Mouse (Mus musculus) liver, embryonic 11.5 days (tissue): ENCODE results near the gene Galnt10. TPM values are rescaled to one million over a fixed set of nuclear protein-coding genes. Genes with fewer than 3 reads are reported as not detected.

Source experiments
- ATAC-seq: fragments of 200-750 bp; cut with Nextera tagmentation; replicated peaks from 2 replicates; pipeline ENCODE4 v1.8.0; 2017; ENCODE audit warnings: moderate number of reproducible peaks, mild to moderate bottlenecking, moderate TSS enrichment, moderate library complexity; ENCODE audit not compliant: low FRiP score
- DNase-seq: peaks from one replicate; pipeline ENCODE4 v3.0.0-alpha.2; 2017; ENCODE audit warnings: low spot score
- H3K27ac ChIP-seq: fragments of 300-500 bp; sonication (generic); 2 replicates; pipeline ENCODE4 v1.5.1; 2014; ENCODE audit warnings: mild to moderate bottlenecking, low read depth, low read length, control low read depth
- H3K27me3 ChIP-seq: fragments of 300-500 bp; sonication (generic); replicated peaks from 2 replicates; pipeline ENCODE4 v1.6.1; 2014; ENCODE audit warnings: low read length, mixed read lengths; ENCODE audit not compliant: control insufficient read depth, insufficient read depth
- H3K36me3 ChIP-seq: fragments of 300-500 bp; sonication (generic); 2 replicates; pipeline ENCODE4 v1.6.1; 2014; ENCODE audit warnings: mild to moderate bottlenecking, low read length, moderate library complexity, mixed read lengths; ENCODE audit not compliant: control insufficient read depth, insufficient read depth
- H3K4me1 ChIP-seq: fragments of 300-500 bp; sonication (generic); replicated peaks from 2 replicates; pipeline ENCODE4 v1.6.1; 2014; ENCODE audit warnings: low read length, mixed read lengths; ENCODE audit not compliant: control insufficient read depth, insufficient read depth
- H3K4me2 ChIP-seq: fragments of 300-500 bp; sonication (generic); 2 replicates; pipeline ENCODE4 v1.6.1; 2014; ENCODE audit warnings: mild to moderate bottlenecking, control low read depth, moderate library complexity
- H3K4me3 ChIP-seq: fragments of 300-500 bp; sonication (generic); 2 replicates; pipeline ENCODE4 v1.5.1; 2014; ENCODE audit warnings: low read depth, low read length, control low read depth
- H3K9ac ChIP-seq: fragments of 300-500 bp; sonication (generic); 2 replicates; pipeline ENCODE4 v1.6.1; 2014; ENCODE audit warnings: low read depth, low read length, control low read depth
- H3K9me3 ChIP-seq: fragments of 300-500 bp; sonication (generic); 2 replicates; pipeline ENCODE4 v1.6.1; 2016; ENCODE audit warnings: low read length, inconsistent platforms, mixed read lengths; ENCODE audit not compliant: control insufficient read depth
- WGBS: fragments of 180-500 bp; shearing (Covaris S2); extraction: QIAGEN DNeasy Blood & Tissue Kit; methylation state at CpG from one replicate; pipeline ENCODE4 v1.1.7; 2014; 5-methylcytosine and 5-hydroxymethylcytosine counted together
- polyA plus RNA-seq: library from polyadenylated mRNA; unstranded; fragments of >200 nt; fragmentation: Nextera tagmentation; extraction: Ambion mirVana; gene quantifications from 2 replicates; pipeline ENCODE4 v1.2.1, GENCODE M21; 2014

The Galnt10 gene
- polyA plus RNA-seq, 1 experiment from 2014 or later: 17.5 TPM

DNA sequence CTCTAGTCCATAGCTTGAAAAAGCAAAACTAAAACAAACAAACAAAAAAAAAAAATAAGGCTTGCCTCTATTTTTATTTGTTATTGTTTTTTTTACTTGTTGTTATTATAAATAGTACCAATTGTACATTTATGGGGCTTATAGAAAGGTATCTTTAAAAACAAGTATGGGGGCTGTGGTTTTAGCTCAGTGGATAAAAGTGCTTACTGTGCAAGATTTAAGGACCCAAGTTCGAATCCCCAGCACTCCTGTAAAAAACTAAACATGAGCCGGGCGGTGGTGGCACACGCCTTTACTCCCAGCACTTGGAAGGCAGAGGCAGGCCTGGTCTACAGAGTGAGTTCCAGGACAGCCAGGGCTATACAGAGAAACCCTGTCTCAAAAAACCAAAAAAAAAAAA is 116.1 kb downstream of the Galnt10 start:
- Histone ChIP-seq H3K4me2 (no peak overlapping the region), H3K4me1 (0 out of 2 replicates have a peak, but pooled peaks cover 2% of the 10 kb centered on the region), H3K36me3 (0 out of 2 replicates have a peak, but pooled peaks cover 3% of the 10 kb centered on the region), H3K27me3 (no peaks in the 10 kb centered on the region), H3K4me3 (no peak overlapping the region), H3K9me3 (0 out of 2 replicates have a peak, but pooled peaks cover 2% of the 10 kb centered on the region), H3K9ac (no peak overlapping the region), H3K27ac (no peak overlapping the region)
- ATAC-seq (no peak), DNase-seq (no peak)
- 97% methylated on average over 4 of the region's 4 CpGs for WGBS

DNA sequence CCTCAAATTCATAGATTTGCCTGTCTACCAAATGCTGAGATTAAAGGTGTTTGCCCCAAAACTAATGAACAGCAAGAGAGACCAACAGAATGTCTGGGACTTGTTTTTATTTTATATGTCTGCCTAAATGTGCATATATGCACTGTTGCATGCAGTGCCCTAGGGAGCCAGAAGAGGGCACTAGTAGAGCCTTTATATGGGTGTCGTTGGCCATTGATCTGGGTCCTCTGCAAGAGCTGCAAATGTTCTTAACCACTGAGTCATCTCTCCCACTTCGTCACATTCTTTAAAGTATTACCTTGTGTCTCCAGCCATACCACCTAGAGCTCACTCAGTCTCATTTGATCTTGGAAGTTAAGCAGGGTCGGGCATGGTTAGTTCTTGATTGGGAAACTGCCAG is 118.9 kb downstream of the Galnt10 start:
- H3K4me1 ChIP-seq: 0 out of 2 replicates have a peak, but pooled peaks cover 2% of the 10 kb centered on the region
- H3K4me2 ChIP-seq: no peak overlapping the region
- H3K9me3 ChIP-seq: 0 out of 2 replicates have a peak, but pooled peaks cover 2% of the 10 kb centered on the region
- no peak overlapping the region for H3K4me3 ChIP-seq
- no peak for ATAC-seq
- no peak overlapping the region for H3K9ac ChIP-seq
- WGBS: 78% methylated on average over 3 of the region's 3 CpGs
- no peaks in the 10 kb centered on the region for H3K27me3 ChIP-seq
- DNase-seq: no peak
- 0 out of 2 replicates have a peak, but pooled peaks cover 3% of the 10 kb centered on the region for H3K36me3 ChIP-seq
- no peak overlapping the region for H3K27ac ChIP-seq

DNA sequence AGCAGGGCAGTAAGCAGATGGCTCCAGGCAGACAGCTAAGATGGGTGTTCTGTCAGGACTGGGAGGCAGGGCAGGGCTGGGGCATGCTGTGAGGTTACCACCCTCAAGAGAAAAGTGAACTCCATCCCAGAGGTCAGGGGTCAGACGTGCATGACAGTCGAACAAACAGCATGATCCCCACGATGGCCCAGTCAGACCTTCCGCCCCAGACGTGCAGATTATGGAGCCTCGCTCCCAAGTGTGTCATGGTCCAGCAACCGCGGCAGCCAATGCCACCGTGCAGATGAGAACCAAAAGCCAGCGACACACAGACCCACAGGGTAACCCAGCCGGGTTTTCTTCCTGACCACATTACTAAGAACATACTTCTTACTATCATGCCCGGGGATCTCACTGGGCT is 121.4 kb downstream of the Galnt10 start:
- Histone ChIP-seq H3K27me3 (no peaks in the 10 kb centered on the region), H3K27ac (no peak overlapping the region), H3K4me3 (no peak overlapping the region), H3K4me2 (no peak overlapping the region), H3K9ac (no peak overlapping the region), H3K9me3 (0 out of 2 replicates have a peak, but pooled peaks cover 2% of the 10 kb centered on the region), H3K36me3 (0 out of 2 replicates have a peak, but pooled peaks cover 3% of the 10 kb centered on the region), H3K4me1 (no peaks in the 10 kb centered on the region)
- WGBS: 75% methylated on average over 12 of the region's 12 CpGs
- ATAC-seq (no peak), DNase-seq (no peak)

DNA sequence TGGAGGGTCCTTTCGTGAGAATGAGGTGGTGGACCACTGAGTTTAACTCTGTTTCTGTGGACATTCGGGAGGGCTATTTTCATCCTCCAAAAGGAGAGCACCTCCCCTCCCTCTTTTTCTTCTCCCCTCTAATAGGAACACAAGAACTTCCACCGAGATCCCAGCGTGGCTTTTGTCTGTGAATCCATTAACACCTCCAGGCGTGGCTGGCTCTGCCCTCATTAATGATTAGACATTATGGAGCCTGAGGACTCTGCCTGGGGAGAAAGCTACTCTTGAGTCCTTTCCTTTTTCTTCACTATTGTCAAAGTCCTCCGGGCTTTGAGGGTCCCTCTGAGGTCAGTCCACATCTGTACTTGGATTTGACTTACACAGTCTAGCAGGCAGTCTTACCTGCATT is 121.9 kb downstream of the Galnt10 start:
- ATAC-seq: no peak
- Histone ChIP-seq H3K27ac (no peak overlapping the region), H3K4me2 (no peak overlapping the region), H3K9me3 (0 out of 2 replicates have a peak, but pooled peaks cover 2% of the 10 kb centered on the region), H3K9ac (no peak overlapping the region), H3K4me3 (no peak overlapping the region), H3K4me1 (no peaks in the 10 kb centered on the region), H3K27me3 (no peaks in the 10 kb centered on the region), H3K36me3 (0 out of 2 replicates have a peak, but pooled peaks cover 3% of the 10 kb centered on the region)
- DNase-seq: no peak
- 75% methylated on average over 6 of the region's 6 CpGs for WGBS

DNA sequence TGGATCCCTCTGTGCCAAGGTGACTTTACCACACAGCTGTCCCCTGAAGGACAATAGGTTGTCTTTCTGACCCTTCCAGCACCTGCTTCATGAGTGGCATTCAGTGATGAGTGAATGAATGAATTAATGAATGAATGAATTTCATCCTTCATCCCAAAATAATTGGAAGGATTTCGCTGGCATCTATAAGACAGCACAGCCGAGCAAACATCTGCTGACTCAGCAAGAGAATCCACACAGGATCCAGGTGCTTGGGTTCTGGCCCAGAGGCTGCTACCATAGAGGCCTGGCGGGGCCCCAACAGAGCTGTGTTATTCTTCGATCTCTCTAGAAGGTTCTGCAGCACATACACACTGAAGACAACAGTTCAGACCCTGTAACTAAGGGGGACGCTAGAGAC is 125.5 kb downstream of the Galnt10 start:
- Histone ChIP-seq H3K4me2 (no peak overlapping the region), H3K9ac (no peak overlapping the region), H3K9me3 (no peaks in the 10 kb centered on the region), H3K4me3 (no peak overlapping the region), H3K27me3 (no peaks in the 10 kb centered on the region), H3K27ac (no peak overlapping the region), H3K36me3 (no peaks in the 10 kb centered on the region), H3K4me1 (no peaks in the 10 kb centered on the region)
- WGBS: 94% methylated on average over 5 of the region's 5 CpGs
- ATAC-seq: no peak
- DNase-seq: no peak

DNA sequence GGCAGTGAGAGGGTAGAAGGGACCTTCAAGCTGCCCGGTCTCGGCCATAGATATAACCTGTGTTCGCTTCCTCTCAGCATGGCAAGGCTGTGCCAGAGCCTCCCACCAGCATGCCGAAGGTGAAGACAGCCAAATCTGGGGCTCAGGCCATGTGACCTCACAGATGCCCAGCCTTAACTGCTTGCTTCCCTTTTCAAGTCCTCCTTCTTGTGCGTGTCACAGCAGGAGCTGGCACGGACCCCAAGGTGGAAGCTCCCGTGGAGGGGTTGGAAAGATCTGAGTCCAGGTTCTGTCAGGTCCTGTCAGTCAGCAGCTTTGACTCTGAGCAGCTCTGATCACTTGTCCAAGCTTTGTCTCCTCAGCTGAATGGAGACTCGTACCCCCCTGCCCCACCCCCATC is 126.4 kb downstream of the Galnt10 start:
- no peaks in the 10 kb centered on the region for H3K9me3 ChIP-seq
- ATAC-seq (no peak), DNase-seq (no peak)
- H3K4me3 ChIP-seq: no peak overlapping the region
- no peak overlapping the region for H3K4me2 ChIP-seq
- no peaks in the 10 kb centered on the region for H3K27me3 ChIP-seq
- H3K27ac ChIP-seq: no peak overlapping the region
- H3K36me3 ChIP-seq: no peaks in the 10 kb centered on the region
- H3K9ac ChIP-seq: no peak overlapping the region
- 87% methylated on average over 8 of the region's 8 CpGs for WGBS
- no peaks in the 10 kb centered on the region for H3K4me1 ChIP-seq

DNA sequence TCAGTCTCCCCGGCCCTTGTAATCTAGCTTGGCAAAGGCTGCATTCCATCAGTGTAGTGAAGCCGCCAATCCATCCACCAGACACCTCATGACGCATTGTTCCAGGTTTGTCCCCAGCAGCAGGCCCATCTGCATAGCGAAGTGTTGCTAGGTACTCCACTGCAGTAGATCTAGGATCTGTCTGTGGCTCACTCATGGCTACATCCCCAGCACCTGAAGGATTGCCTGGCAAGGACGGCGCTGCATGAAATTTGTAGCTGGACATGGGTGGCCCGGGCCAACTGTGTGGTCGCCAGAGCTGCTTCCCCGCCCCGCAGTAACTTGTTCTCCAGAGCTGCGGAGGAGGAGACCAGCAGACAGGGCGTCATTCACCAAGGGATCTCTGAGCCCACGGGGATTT is 128.2 kb downstream of the Galnt10 start:
- peaks cover 3% of the 10 kb centered on the region; the same call in 1 of the 2 replicates for H3K4me1 ChIP-seq
- DNase-seq (no peak), ATAC-seq (no peak)
- H3K4me2 ChIP-seq: no peak overlapping the region
- no peak overlapping the region for H3K4me3 ChIP-seq
- no peak overlapping the region for H3K27ac ChIP-seq
- WGBS: 50% methylated on average over 13 of the region's 13 CpGs
- H3K9ac ChIP-seq: no peak overlapping the region
- H3K9me3 ChIP-seq: no peaks in the 10 kb centered on the region
- H3K36me3 ChIP-seq: no peaks in the 10 kb centered on the region
- H3K27me3 ChIP-seq: no peaks in the 10 kb centered on the region

DNA sequence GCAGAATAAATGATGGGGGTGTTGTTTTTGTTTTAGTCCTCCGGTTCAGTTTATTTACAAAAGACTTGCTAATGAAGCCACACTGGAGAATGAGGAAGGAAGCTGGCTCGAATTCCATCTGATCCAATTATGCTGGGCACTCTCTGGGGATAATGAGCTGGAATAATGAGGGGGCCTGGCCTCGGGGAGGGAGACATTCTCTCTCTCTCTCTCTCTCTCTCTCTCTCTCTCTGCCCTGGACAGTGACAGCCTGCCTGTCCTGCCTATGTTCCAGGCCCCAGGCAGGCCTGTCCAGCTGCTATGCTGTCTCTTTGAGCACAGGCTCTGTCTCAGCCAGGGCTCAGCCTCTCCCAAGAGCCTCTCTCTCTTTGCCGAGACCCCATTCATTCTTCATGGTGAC is 128.7 kb downstream of the Galnt10 start:
- ATAC-seq: no peak
- H3K4me2 ChIP-seq: no peak overlapping the region
- no peaks in the 10 kb centered on the region for H3K36me3 ChIP-seq
- H3K4me3 ChIP-seq: no peak overlapping the region
- H3K9ac ChIP-seq: no peak overlapping the region
- no peaks in the 10 kb centered on the region for H3K27me3 ChIP-seq
- no peaks in the 10 kb centered on the region for H3K9me3 ChIP-seq
- DNase-seq: no peak
- no peak overlapping the region for H3K27ac ChIP-seq
- 39% methylated on average over 4 of the region's 4 CpGs for WGBS
- H3K4me1 ChIP-seq: peaks cover 3% of the 10 kb centered on the region; the same call in 1 of the 2 replicates

DNA sequence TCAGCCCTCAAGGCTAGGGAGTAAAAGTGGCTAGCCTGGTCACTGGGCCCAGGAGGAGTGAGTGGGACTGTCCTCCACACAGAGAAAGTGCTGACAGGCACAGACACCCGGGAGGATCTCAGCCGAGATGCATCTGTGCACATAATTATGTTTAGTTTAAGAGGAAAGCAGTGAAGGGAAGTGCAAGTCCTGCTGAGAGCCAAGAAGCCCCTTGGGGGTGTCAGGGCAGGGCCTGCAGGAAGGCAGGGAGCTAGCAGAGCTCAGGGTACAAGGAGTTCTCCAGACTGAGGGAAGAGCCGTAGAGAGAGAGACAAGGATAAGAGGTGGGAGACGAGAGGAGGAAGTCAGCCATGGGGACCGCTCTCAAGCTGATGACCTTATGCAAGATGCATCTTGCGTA is 130.6 kb downstream of the Galnt10 start:
- peaks cover 3% of the 10 kb centered on the region; the same call in 1 of the 2 replicates for H3K4me1 ChIP-seq
- no peak overlapping the region for H3K9ac ChIP-seq
- no peak overlapping the region for H3K27ac ChIP-seq
- ATAC-seq (no peak), DNase-seq (no peak)
- no peaks in the 10 kb centered on the region for H3K27me3 ChIP-seq
- WGBS: 67% methylated on average over 6 of the region's 6 CpGs
- H3K36me3 ChIP-seq: no peaks in the 10 kb centered on the region
- H3K4me2 ChIP-seq: no peak overlapping the region
- no peak overlapping the region for H3K4me3 ChIP-seq
- no peaks in the 10 kb centered on the region for H3K9me3 ChIP-seq
